Mouse (Mus musculus) G1E-ER4 (cell line): ENCODE measurements around the gene Zdhhc24. TPM values are rescaled to one million over a fixed set of nuclear protein-coding genes. Genes with fewer than 3 reads are reported as not detected.

Source experiments
- GATA1 ChIP-seq: IDR thresholded peaks from one replicate; pipeline ENCODE4 v1.8.0; 2012; ENCODE audit warnings: low read length, inconsistent platforms
- polyA plus RNA-seq: library from polyadenylated mRNA; stranded (reverse); fragments of >175 nt; gene quantifications from 2 replicates; pipeline ENCODE4 v1.2.3, GENCODE M21; 2012

The Zdhhc24 gene
- polyA plus RNA-seq, result 2.4 and 3.2 TPM in 2 replicates

DNA sequence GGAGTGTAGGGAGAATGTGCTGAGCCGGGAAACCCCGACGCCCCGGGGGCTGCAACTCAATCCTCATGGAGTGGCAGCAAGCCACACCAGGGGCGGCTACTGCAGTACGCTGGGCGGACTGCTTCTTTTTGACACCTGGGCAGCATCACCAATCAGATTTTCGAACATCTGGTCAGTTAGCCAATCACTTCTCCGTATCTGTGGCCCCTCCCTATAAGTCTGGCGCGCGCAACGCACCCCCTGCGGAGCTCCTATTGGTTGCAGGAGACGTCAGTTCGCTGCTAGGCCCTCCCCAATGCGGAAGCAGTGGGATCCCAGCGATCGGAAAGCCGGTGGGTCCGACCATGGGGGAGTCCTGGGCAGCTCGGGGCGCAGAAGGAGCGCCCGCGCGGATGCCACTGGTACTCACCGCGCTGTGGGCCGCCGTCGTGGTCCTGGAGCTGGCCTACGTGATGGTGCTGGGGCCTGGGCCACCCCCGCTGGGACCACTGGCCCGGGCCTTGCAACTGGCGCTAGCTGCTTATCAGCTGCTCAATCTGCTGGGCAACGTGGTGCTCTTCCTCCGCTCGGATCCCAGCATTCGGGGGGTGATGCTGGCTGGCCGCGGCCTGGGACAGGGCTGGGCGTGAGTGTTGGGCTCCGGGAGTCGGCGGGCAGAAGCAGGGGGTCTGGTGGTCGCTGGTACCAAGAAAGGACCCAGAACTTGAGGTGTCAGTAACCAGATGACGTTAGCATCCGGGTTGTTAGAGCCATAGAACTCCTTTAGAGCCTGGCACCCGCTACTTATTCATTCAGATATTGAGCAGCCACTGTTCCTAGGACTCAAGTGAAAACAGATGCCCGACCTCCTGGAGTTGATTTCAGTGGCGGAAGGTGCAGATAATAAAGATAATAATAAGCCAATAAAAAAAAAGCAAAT, at the start of gene Zdhhc24:
TSS of gene Zdhhc24 (plus strand) at position 264 of the 919 bp plus-strand sequence.
- no peak for TF ChIP-seq GATA1

DNA sequence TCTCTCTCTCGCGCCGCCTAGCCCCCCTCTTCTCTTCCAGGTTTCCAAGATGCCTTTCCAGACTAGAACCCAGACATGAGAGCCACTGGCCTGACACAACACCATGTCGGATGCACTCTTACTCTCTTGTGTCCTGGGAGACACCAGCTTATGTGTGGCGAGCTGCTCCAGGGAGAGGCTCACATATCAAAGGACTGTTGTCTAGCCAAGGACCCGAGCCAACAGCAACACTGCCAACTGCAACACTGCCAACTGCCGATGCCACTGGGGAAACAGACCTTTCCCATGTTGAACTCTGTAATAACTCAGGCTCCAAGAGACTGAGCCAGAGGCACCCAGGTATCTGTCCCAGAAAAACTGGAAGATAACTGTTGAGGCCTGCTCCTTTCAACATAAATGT, 49.3 kb upstream of the Zdhhc24 start:
- no peak for TF ChIP-seq GATA1

- TF ChIP-seq GATA1, result no peak
These were observed 44.5 kb upstream of the Zdhhc24 start for GRCm38 (mm10) chr19:4833977-4834376.

DNA sequence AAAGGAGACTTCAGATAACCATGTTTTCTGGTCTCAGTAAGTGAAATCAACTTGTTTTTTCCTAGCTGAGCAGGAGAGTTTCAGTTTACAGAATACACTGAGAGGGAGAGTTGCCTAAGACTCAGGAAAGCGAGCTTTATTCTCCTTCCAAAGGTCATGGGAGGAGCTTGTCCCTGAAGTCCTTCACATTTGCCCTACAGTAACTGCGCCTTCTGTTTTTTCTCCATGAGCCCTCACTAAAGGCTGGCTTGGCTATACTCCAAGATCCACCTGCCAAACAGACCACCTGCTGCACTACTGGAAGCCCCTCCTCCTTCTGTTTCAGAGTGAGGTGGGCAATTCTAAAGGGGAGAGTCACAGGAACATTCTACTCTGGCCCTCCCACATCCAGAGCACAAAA, 42.4 kb upstream of the Zdhhc24 start:
- TF ChIP-seq GATA1, result no peak

- no peak for TF ChIP-seq GATA1
These were observed 41.4 kb upstream of the Zdhhc24 start for GRCm38 (mm10) chr19:4837049-4837448.

- TF ChIP-seq GATA1, result no peak
These were observed 39.8 kb upstream of the Zdhhc24 start for GRCm38 (mm10) chr19:4838526-4839140.

- no peak for TF ChIP-seq GATA1
These were observed 39.3 kb upstream of the Zdhhc24 start, which contains the start of the genes Ccs and Ccdc87 for GRCm38 (mm10) chr19:4839149-4839548. TSS of gene Ccs (minus strand) at chr19:4839332. TSS of gene Ccdc87 (plus strand) at chr19:4839366.

DNA sequence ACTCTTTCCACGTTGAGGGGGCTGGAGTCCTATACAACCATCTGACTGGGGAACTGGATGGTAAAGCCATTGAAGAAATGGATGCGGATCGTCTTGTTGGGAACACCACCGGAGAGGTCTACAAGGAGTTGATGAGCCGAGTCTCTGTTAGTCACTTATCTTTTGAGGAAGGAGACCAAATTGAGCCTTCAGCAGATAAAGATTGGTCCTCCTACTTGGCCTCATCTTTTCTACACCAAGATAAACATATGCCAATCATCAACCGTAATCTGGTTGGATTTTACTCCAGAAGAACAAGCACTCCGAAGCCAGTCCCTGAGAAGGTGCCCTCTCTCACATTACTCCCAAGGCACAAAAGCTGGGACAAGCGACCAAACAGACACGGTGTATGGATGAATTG, 37.6 kb upstream of the Zdhhc24 start:
- no peak for TF ChIP-seq GATA1

GRCm38 (mm10) chr19:4842611-4843010, 35.9 kb upstream of the Zdhhc24 start:
- TF ChIP-seq GATA1, result no peak

DNA sequence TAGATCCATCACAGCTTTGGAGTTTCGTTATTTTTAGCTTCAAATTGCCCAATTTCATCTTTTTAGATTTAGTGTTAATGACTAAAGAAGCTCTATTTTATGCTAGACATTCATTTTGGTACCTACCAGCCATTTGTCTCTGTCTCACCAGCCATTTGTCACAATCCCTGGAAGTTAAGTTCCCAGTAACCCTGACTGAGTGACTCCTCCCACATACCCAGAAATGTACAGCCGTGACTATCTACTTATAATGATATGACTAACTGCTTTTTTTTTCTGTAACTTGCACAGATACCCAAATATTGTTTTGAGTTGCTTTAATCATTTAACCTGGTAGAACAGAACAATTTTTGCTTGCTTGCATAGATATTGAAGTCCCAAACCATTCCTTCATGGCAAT, 32.6 kb upstream of the Zdhhc24 start:
- no peak for TF ChIP-seq GATA1

DNA sequence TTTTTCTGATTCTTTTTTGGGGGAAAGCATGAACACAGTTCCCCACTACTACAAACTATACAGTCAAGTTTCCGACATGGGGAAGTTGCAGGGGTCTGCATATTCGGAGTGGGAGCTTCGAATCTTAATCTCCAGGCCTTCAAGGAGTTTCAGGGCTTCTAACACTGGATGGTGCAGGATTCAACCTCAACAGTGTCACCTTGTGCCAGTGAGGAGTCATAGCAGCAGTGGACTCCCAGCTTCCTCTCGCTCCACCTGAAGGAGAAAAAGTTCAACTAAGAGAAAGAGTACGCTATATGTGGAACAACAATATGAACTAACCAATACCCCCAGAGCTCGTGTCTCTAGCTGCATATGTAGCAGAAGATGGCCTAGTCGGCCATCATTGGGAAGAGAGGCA, 31.0 kb upstream of the Zdhhc24 start:
- no peak for TF ChIP-seq GATA1

GRCm38 (mm10) chr19:4849800-4850199, 28.7 kb upstream of the Zdhhc24 start:
- TF ChIP-seq GATA1, result no peak

DNA sequence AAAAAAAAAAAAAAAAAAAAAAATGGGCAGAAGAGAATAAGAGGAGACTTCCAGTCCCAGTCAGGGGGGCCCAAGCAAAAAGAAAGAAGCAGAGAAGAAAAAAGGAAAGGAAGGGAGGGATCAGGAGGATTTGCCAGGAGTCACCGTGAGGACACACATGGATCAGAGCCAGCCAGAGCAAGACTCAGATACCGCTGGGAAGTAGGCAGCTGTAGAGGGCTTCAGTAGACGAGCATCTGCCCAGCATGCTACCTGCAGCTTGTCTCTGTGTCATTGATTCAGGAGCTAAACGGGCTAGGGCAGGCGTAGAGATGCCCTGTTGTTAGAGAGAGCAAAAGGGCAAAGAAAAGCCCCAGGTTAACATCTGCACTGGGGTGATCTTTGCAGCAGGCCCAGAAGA, 28.2 kb upstream of the Zdhhc24 start:
- TF ChIP-seq GATA1, result no peak

GRCm38 (mm10) chr19:4854552-4855469, 23.7 kb upstream of the Zdhhc24 start, which contains the start of gene Ctsf:
TSS of gene Ctsf (plus strand) at chr19:4855130.
- TF ChIP-seq GATA1, result no peak

DNA sequence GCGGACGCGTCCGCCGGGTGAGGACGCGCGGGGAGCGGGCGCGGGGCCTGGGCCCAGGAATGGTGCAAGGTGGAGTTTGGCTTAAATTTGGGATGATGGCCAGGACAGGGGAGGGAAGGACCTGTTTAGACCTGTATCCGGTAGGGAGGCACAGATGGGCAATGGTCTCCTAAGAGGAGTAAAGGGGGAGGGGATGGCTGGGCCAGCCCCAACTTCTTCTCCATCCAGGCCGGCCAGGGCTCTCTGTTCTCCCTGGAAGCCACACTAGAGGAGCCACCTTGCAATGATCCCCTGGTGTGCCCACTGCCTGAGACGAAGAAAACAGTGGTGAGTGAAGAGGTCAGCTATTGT, 23.0 kb upstream of the Zdhhc24 start:
- no peak for TF ChIP-seq GATA1

DNA sequence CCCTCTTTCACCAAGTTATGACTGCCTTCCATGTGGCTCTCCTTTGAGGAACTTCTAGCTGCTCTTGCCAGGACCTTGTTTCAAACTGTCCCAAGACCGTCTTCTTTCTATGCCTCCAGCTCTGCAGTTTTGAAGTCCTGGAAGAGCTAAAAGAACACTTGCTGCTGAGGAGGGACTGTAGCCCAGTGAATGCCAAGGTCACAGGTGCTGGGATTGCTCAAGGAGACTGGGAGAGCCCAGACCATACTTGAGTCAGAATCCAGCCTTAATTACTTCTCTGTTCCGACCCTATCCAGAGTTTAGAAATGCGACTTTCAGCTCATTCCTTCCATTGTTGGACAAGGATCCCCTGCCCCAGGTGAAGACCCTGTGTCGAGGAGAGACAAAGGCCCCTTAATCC, 22.5 kb upstream of the Zdhhc24 start:
- no peak for TF ChIP-seq GATA1
